Mouse (Mus musculus) spleen, postnatal 14 days (tissue): Measurements from ENCODE around the gene Kcnh3.

ENCODE experiments used
- DNase-seq, 2 experiments: peaks; one replicate each; pipeline ENCODE4 v3.0.0; 2021 to 2022; ENCODE audit warnings: low spot score in 2 of 2

Kcnh3 gene

GRCm38 (mm10) chr15:99285189-99285535, 60.5 kb downstream of the Kcnh3 start:
- no peak for DNase-seq

- no peak for DNase-seq
These were observed 65.9 kb downstream of the Kcnh3 start for GRCm38 (mm10) chr15:99290586-99290985.
